Mouse (Mus musculus): ENCODE results near the gene Plod1. TPM values are rescaled to one million over a fixed set of nuclear protein-coding genes. Genes with fewer than 3 reads are reported as not detected.

Gene Plod1
- polyA plus RNA-seq (2014; fragmentation: Nextera tagmentation; extraction: Ambion mirVana), result 32.6 and 33.9 TPM in 2 replicates

DNA sequence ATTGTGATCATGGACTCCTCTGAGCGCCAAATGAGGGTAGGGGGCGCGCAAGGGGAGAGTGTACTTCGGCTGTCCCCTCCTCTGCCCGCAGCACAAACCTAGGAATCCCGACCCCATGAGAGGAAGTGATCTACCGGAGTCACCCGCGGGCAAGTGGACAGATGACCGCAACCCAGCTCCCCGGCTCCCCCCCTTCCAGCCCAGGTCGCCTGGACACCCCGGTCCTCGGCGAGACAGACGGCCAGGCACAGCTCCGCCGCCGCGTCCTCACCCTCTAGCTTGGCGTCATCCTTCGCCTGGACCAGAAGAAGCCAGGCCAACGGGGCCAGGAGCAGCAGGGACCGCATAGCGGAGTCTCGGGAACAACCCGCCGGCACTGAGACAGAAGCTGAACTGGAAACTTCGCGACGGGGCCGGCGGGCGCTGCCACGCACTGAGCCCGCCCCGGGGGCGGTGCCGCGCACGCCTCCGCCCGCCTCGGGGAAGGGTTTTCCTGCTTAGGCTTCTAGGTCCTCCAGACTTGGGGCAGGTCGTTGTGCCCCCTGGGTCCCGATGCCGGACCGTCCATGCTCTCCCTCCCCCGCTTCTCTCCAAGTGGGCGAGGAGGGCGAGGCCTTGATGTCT lies at the start of gene Plod1:
Gene Plod1, minus strand, starts transcription at position 437 of the 624 bp plus-strand sequence.
- peaks cover 7% of the 10 kb centered on the region for H3K4me1 ChIP-seq (replicated peaks; ENCODE audit: control insufficient read depth, insufficient read depth, low read length)

GRCm38 (mm10) chr4:147985205-147986132 lies 48.9 kb upstream of the Plod1 start, which contains the start of gene Nppb:
TSS of gene Nppb (plus strand) at chr4:147985788.
- no peaks in the 10 kb centered on the region for H3K36me3 ChIP-seq (ENCODE audit: control insufficient read depth, insufficient read depth, low read length)
- 28% methylated on average over 20 of the region's 20 CpGs for WGBS
- peak; percentile 55 for DNase-seq (ENCODE audit: low spot score)
- ATAC-seq (replicated peaks; ENCODE audit: low FRiP score), result peak; percentile 37
- H3K27ac ChIP-seq (ENCODE audit: low read depth, low read length), result no peak within 1 kb of the TSS
- H3K9me3 ChIP-seq (ENCODE audit: control insufficient read depth, low read length), result no peaks in the 10 kb centered on the region
- H3K4me3 ChIP-seq (ENCODE audit: low read depth, low read length), result no peak within 1 kb of the TSS
- no peaks in the 10 kb centered on the region for H3K4me1 ChIP-seq (replicated peaks; ENCODE audit: control insufficient read depth, insufficient read depth, low read length)
- peak within 1 kb of the TSS; percentile 41 for H3K4me2 ChIP-seq
- no peak within 1 kb of the TSS for H3K9ac ChIP-seq (ENCODE audit: low read depth, low read length)
- H3K27me3 ChIP-seq (replicated peaks; ENCODE audit: control insufficient read depth, insufficient read depth, low read length), result no peaks in the 10 kb centered on the region

More for the DNA sequence above, at the start of gene Plod1:
- ATAC-seq (replicated peaks; ENCODE audit: low FRiP score), result peak; percentile 69
- Histone ChIP-seq H3K27me3 (replicated peaks; ENCODE audit: control insufficient read depth, insufficient read depth, low read length) (no peaks in the 10 kb centered on the region), H3K36me3 (ENCODE audit: control insufficient read depth, insufficient read depth, low read length) (peaks cover 2% of the 10 kb centered on the region; the same call in 1 of the 2 replicates), H3K9ac (ENCODE audit: low read depth, low read length) (peak within 1 kb of the TSS; percentile 81), H3K9me3 (ENCODE audit: control insufficient read depth, low read length) (no peaks in the 10 kb centered on the region), H3K4me3 (ENCODE audit: low read depth, low read length) (peak within 1 kb of the TSS; percentile 71), H3K27ac (ENCODE audit: low read depth, low read length) (no peak within 1 kb of the TSS), H3K4me2 (peak within 1 kb of the TSS; percentile 91)
- peak; percentile 79 for DNase-seq (ENCODE audit: low spot score)
- WGBS, result under 1% methylated on average over 51 of the region's 51 CpGs

DNA sequence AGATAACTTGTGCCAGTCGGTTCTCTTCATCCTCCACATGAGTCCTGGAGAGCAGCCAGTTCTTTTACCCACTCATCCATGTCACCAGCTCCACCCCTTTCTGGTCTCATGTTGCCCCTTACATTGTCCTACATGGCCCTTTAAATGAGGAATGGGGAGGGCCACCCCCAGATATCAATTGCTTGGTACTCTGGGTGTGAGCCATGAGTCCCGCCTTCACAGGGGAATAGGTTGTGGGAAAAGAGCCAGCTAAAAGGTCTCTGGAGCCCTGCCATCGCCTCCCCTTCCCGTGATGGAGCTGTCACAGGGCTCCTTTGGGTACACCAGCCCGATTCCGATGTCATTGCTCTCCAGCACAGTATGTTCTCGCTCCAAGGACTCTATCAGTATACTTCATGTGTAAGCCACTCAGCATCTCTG lies 42.9 kb upstream of the Plod1 start:
- Histone ChIP-seq H3K27ac (ENCODE audit: low read depth, low read length) (no peak overlapping the region), H3K36me3 (ENCODE audit: control insufficient read depth, insufficient read depth, low read length) (no peaks in the 10 kb centered on the region), H3K27me3 (replicated peaks; ENCODE audit: control insufficient read depth, insufficient read depth, low read length) (no peaks in the 10 kb centered on the region), H3K4me3 (ENCODE audit: low read depth, low read length) (no peak overlapping the region), H3K4me1 (replicated peaks; ENCODE audit: control insufficient read depth, insufficient read depth, low read length) (peaks cover 3% of the 10 kb centered on the region; the same call in 1 of the 2 replicates), H3K9me3 (ENCODE audit: control insufficient read depth, low read length) (no peaks in the 10 kb centered on the region), H3K4me2 (no peak overlapping the region), H3K9ac (ENCODE audit: low read depth, low read length) (no peak overlapping the region)
- 82% methylated on average over 7 of the region's 7 CpGs for WGBS
- no peak for DNase-seq (ENCODE audit: low spot score)
- no peak for ATAC-seq (replicated peaks; ENCODE audit: low FRiP score)

DNA sequence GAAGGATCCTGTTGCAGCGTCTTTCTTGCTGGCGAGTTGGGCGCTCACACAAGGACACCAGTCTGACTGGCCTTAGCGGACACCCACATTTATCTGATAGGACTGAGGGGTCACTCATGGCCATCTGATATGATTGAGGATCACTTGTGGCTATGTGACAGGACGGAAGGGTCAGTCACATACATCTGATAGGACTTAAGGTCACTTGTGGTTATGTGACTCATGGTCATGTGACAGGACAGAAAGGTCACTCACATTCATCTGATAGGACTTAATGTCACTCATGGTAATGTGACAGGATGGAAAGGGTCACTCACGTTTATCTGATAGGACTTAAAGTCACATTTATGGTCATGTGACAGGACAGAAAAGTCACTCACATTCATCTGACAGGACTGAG lies 41.8 kb upstream of the Plod1 start:
- no peak overlapping the region for H3K9ac ChIP-seq (ENCODE audit: low read depth, low read length)
- H3K36me3 ChIP-seq (ENCODE audit: control insufficient read depth, insufficient read depth, low read length), result no peaks in the 10 kb centered on the region
- no peak overlapping the region for H3K4me3 ChIP-seq (ENCODE audit: low read depth, low read length)
- 85% methylated on average over 6 of the region's 6 CpGs for WGBS
- no peak overlapping the region for H3K27ac ChIP-seq (ENCODE audit: low read depth, low read length)
- DNase-seq (ENCODE audit: low spot score) (no peak), ATAC-seq (replicated peaks; ENCODE audit: low FRiP score) (no peak)
- no peaks in the 10 kb centered on the region for H3K27me3 ChIP-seq (replicated peaks; ENCODE audit: control insufficient read depth, insufficient read depth, low read length)
- H3K4me2 ChIP-seq, result no peak overlapping the region
- H3K4me1 ChIP-seq (replicated peaks; ENCODE audit: control insufficient read depth, insufficient read depth, low read length), result peaks cover 3% of the 10 kb centered on the region; the same call in 1 of the 2 replicates
- no peaks in the 10 kb centered on the region for H3K9me3 ChIP-seq (ENCODE audit: control insufficient read depth, low read length)

DNA sequence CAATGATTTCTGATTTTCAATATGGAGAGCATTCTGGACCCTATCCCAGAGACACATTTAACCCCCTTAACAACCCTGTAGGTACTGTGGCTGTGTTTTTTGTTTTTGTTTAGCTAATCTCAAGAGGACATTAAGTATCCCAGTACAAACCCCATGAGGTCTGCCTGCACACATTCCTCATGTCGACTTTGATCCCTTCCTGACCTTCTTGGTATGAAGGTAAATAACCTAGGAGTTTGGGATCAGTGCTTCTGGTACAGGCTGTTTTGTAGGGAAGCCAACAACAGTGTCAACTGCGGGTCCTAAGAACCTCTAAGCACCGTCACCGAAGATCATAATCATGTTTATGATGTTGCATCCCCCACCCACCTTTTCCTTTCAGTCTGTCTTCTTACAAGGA lies 41.2 kb upstream of the Plod1 start:
- Histone ChIP-seq H3K4me3 (ENCODE audit: low read depth, low read length) (no peak overlapping the region), H3K9me3 (ENCODE audit: control insufficient read depth, low read length) (no peaks in the 10 kb centered on the region), H3K27ac (ENCODE audit: low read depth, low read length) (no peak overlapping the region), H3K4me2 (no peak overlapping the region), H3K9ac (ENCODE audit: low read depth, low read length) (no peak overlapping the region), H3K4me1 (replicated peaks; ENCODE audit: control insufficient read depth, insufficient read depth, low read length) (peaks cover 3% of the 10 kb centered on the region; the same call in 1 of the 2 replicates), H3K36me3 (ENCODE audit: control insufficient read depth, insufficient read depth, low read length) (no peaks in the 10 kb centered on the region), H3K27me3 (replicated peaks; ENCODE audit: control insufficient read depth, insufficient read depth, low read length) (no peaks in the 10 kb centered on the region)
- WGBS, result 69% methylated on average over 4 of the region's 4 CpGs
- no peak for DNase-seq (ENCODE audit: low spot score)
- no peak for ATAC-seq (replicated peaks; ENCODE audit: low FRiP score)

DNA sequence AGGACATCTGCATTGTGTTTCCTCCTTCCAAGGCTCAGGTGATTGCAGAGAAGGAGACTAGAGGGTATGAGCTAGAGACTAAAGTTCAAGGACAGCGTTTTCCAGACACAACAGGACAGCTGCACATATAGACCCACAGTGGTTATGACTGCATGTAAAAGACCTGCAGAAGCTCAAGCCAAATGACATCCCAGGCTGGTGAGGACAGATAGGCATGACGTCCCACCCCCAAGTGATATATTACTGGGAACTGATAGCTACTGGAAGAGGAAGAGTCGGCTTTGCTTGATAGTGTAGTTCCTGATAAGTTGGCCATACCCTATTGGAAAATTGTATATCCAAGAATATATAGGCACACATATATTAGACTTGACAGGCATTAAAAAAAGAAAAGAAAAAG lies 39.7 kb upstream of the Plod1 start:
- Histone ChIP-seq H3K27ac (ENCODE audit: low read depth, low read length) (no peak overlapping the region), H3K9me3 (ENCODE audit: control insufficient read depth, low read length) (no peaks in the 10 kb centered on the region), H3K4me3 (ENCODE audit: low read depth, low read length) (no peak overlapping the region), H3K4me1 (replicated peaks; ENCODE audit: control insufficient read depth, insufficient read depth, low read length) (peaks cover 3% of the 10 kb centered on the region; the same call in 1 of the 2 replicates), H3K36me3 (ENCODE audit: control insufficient read depth, insufficient read depth, low read length) (no peaks in the 10 kb centered on the region), H3K9ac (ENCODE audit: low read depth, low read length) (no peak overlapping the region), H3K27me3 (replicated peaks; ENCODE audit: control insufficient read depth, insufficient read depth, low read length) (no peaks in the 10 kb centered on the region), H3K4me2 (no peak overlapping the region)
- ATAC-seq (replicated peaks; ENCODE audit: low FRiP score), result peak; percentile 84
- no peak for DNase-seq (ENCODE audit: low spot score)
- WGBS, result 43% methylated on average over 3 of the region's 3 CpGs

GRCm38 (mm10) chr4:147969337-147969736 lies 32.8 kb upstream of the Plod1 start:
- Histone ChIP-seq H3K27ac (ENCODE audit: low read depth, low read length) (no peak overlapping the region), H3K9me3 (ENCODE audit: control insufficient read depth, low read length) (no peaks in the 10 kb centered on the region), H3K4me3 (ENCODE audit: low read depth, low read length) (no peak overlapping the region), H3K4me2 (peak overlapping the region; percentile 20; the same call in 1 of the 2 replicates), H3K36me3 (ENCODE audit: control insufficient read depth, insufficient read depth, low read length) (no peaks in the 10 kb centered on the region), H3K4me1 (replicated peaks; ENCODE audit: control insufficient read depth, insufficient read depth, low read length) (0 out of 2 replicates have a peak, but pooled peaks cover 3% of the 10 kb centered on the region), H3K9ac (ENCODE audit: low read depth, low read length) (no peak overlapping the region), H3K27me3 (replicated peaks; ENCODE audit: control insufficient read depth, insufficient read depth, low read length) (no peaks in the 10 kb centered on the region)
- peak; percentile 68 for ATAC-seq (replicated peaks; ENCODE audit: low FRiP score)
- DNase-seq (ENCODE audit: low spot score), result no peak
- 16% methylated on average over 9 of the region's 9 CpGs for WGBS

DNA sequence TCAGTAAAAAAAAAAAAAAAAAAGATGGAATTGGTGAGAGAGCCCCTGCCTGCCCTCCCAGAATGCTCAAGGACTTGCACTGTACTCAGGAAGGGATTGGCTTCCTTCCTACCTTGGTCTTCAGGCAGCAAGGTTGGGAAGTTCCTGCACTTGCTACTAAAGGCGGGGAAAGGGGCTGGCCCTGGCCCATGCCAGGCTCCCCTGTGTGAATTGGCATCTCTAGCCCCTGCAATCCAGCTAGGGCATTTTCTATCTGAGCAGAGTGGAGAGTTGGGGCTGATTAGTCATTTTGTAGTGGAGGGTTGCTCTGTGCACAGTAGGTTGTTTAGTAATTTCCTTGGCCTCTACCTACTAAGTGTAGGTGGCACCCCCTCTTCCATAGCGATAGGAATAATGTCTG lies 32.2 kb upstream of the Plod1 start:
- H3K4me2 ChIP-seq, result no peak overlapping the region
- WGBS, result 70% methylated on average over 2 of the region's 2 CpGs
- H3K27ac ChIP-seq (ENCODE audit: low read depth, low read length), result no peak overlapping the region

More for the DNA sequence above, 32.2 kb upstream of the Plod1 start:
- Histone ChIP-seq H3K4me3 (ENCODE audit: low read depth, low read length) (no peak overlapping the region), H3K4me1 (replicated peaks; ENCODE audit: control insufficient read depth, insufficient read depth, low read length) (0 out of 2 replicates have a peak, but pooled peaks cover 3% of the 10 kb centered on the region), H3K36me3 (ENCODE audit: control insufficient read depth, insufficient read depth, low read length) (no peaks in the 10 kb centered on the region), H3K9me3 (ENCODE audit: control insufficient read depth, low read length) (no peaks in the 10 kb centered on the region), H3K27me3 (replicated peaks; ENCODE audit: control insufficient read depth, insufficient read depth, low read length) (no peaks in the 10 kb centered on the region), H3K9ac (ENCODE audit: low read depth, low read length) (no peak overlapping the region)
- 0 out of 2 replicates have a peak, but pooled peaks have one; percentile 13 for ATAC-seq (replicated peaks; ENCODE audit: low FRiP score)
- no peak for DNase-seq (ENCODE audit: low spot score)

Data from liver, embryonic 11.5 days (tissue).